Mouse (Mus musculus) myocyte (in vitro differentiated cells): Measurements from ENCODE around the gene Thada. TPM values are rescaled to one million over a fixed set of nuclear protein-coding genes. Genes with fewer than 3 reads are reported as not detected.

Source experiments
- H3K27me3 ChIP-seq: one replicate; pipeline ENCODE4 v1.6.1; 2011; ENCODE audit not compliant: control insufficient read depth, insufficient read depth, insufficient read length
- H3K36me3 ChIP-seq: one replicate; pipeline ENCODE4 v1.6.1; 2011; ENCODE audit not compliant: control insufficient read depth, insufficient read depth
- H3K4me2 ChIP-seq: one replicate; pipeline ENCODE4 v1.6.1; 2011; ENCODE audit warnings: low read depth, control low read depth
- H3K4me3 ChIP-seq: one replicate; pipeline ENCODE4 v1.5.1; 2011; ENCODE audit warnings: mild to moderate bottlenecking, control low read depth, moderate library complexity
- H3K79me2 ChIP-seq: one replicate; pipeline ENCODE4 v1.6.1; 2011; ENCODE audit not compliant: control insufficient read depth, insufficient read depth
- H3ac ChIP-seq: one replicate; pipeline ENCODE4 v1.6.1; 2011; ENCODE audit not compliant: control insufficient read depth, insufficient read length
- CEBPB ChIP-seq: IDR thresholded peaks from 2 replicates; pipeline ENCODE4 v1.6.1; 2011; ENCODE audit warnings: mild to moderate bottlenecking, moderate library complexity; ENCODE audit not compliant: poor library complexity, insufficient read depth, severe bottlenecking
- E2F4 ChIP-seq: IDR thresholded peaks from one replicate; pipeline ENCODE4 v1.6.1; 2011; ENCODE audit warnings: mild to moderate bottlenecking, control low read depth, moderate library complexity; ENCODE audit not compliant: insufficient read depth
- MAX ChIP-seq: IDR thresholded peaks from one replicate; pipeline ENCODE4 v1.6.1; 2011; ENCODE audit warnings: low read depth, mild to moderate bottlenecking, control low read depth
- MYOD1 ChIP-seq, 3 experiments: IDR thresholded peaks; one replicate each; pipeline ENCODE4 v1.6.1; 2011; ENCODE audit warnings: control low read depth in 2 of 3, low read depth in 2 of 3, mild to moderate bottlenecking in 2 of 3, moderate library complexity in 1 of 3; ENCODE audit not compliant: insufficient read length in 2 of 3, control insufficient read depth in 1 of 3
- MYOG ChIP-seq, 3 experiments: IDR thresholded peaks; one replicate each; pipeline ENCODE4 v1.6.1; 2011; ENCODE audit warnings: control low read depth in 2 of 3, low read depth in 2 of 3, mild to moderate bottlenecking in 2 of 3; ENCODE audit not compliant: insufficient read length in 2 of 3, control insufficient read depth in 1 of 3, insufficient read depth in 1 of 3
- POLR2A ChIP-seq: IDR thresholded peaks from one replicate; pipeline ENCODE4 v1.6.1; 2011; ENCODE audit warnings: low read depth, mild to moderate bottlenecking, control low read depth, moderate library complexity; ENCODE audit not compliant: insufficient read length
- POLR2AphosphoS2 ChIP-seq: IDR thresholded peaks from one replicate; pipeline ENCODE4 v1.6.1; 2011; ENCODE audit warnings: low read depth, control low read depth; ENCODE audit not compliant: insufficient read length
- REST ChIP-seq: IDR thresholded peaks from one replicate; pipeline ENCODE4 v1.6.1; 2011; ENCODE audit warnings: mild to moderate bottlenecking, control low read depth, moderate library complexity; ENCODE audit not compliant: insufficient read depth, insufficient read length
- SRF ChIP-seq: IDR thresholded peaks from one replicate; pipeline ENCODE4 v1.6.1; 2011; ENCODE audit warnings: low read depth; ENCODE audit not compliant: control insufficient read depth, insufficient read length
- TCF12 ChIP-seq: IDR thresholded peaks from one replicate; pipeline ENCODE4 v1.6.1; 2011; ENCODE audit warnings: mild to moderate bottlenecking, control low read depth; ENCODE audit not compliant: poor library complexity, insufficient read depth, severe bottlenecking
- TCF3 ChIP-seq: IDR thresholded peaks from one replicate; pipeline ENCODE4 v1.6.1; 2011; ENCODE audit warnings: low read depth, control low read depth; ENCODE audit not compliant: insufficient read length
- USF1 ChIP-seq: IDR thresholded peaks from one replicate; pipeline ENCODE4 v1.6.1; 2011; ENCODE audit warnings: low read depth, mild to moderate bottlenecking, control low read depth, moderate library complexity
- polyA plus RNA-seq: library from polyadenylated mRNA; unstranded; fragments of >200 nt; fragmentation: generic; extraction: Trizol; gene quantifications from one replicate; pipeline ENCODE4 v1.2.1, GENCODE M21; 2012; ENCODE audit warnings: missing spikeins

The Thada gene
- polyA plus RNA-seq, 1 experiment, result 5.5 TPM

GRCm38 (mm10) chr17:84152206-84152975 lies 313.6 kb downstream of the Thada start:
- H3K79me2 ChIP-seq, result no peaks in the 10 kb centered on the region
- no peaks in the 10 kb centered on the region for H3K27me3 ChIP-seq
- peak overlapping the region; percentile 3 for H3K4me2 ChIP-seq
- no peak overlapping the region for H3ac ChIP-seq
- H3K4me3 ChIP-seq, result no peak overlapping the region
- H3K36me3 ChIP-seq, result no peaks in the 10 kb centered on the region
- TF ChIP-seq MAX, result no peak
- TF ChIP-seq POLR2A, result no peak
- no peak for TF ChIP-seq E2F4
- no peak for TF ChIP-seq MYOD1 (IDR thresholded peaks at IDR 0.05; ENCODE audit: control insufficient read depth in 1 of 3, insufficient read length in 2 of 3, low read depth in 2 of 3)
- no peak for TF ChIP-seq TCF12
- no peak for TF ChIP-seq CEBPB
- no peak for TF ChIP-seq USF1
- TF ChIP-seq POLR2AphosphoS2, result no peak
- TF ChIP-seq TCF3, result no peak
- no peak for TF ChIP-seq REST

- H3K36me3 ChIP-seq, result no peaks in the 10 kb centered on the region
- no peak for TF ChIP-seq CEBPB
- TF ChIP-seq SRF, result no peak
- no peaks in the 10 kb centered on the region for H3K79me2 ChIP-seq
- H3K27me3 ChIP-seq, result no peaks in the 10 kb centered on the region
- no peak overlapping the region for H3ac ChIP-seq
- no peak overlapping the region for H3K4me2 ChIP-seq
- no peak overlapping the region for H3K4me3 ChIP-seq
Measured at GRCm38 (mm10) chr17:84151306-84151705, 314.7 kb downstream of the Thada start.

GRCm38 (mm10) chr17:84150291-84150690 lies 315.7 kb downstream of the Thada start:
- Histone ChIP-seq H3K4me2 (no peak overlapping the region), H3K36me3 (no peaks in the 10 kb centered on the region), H3K4me3 (no peak overlapping the region), H3ac (no peak overlapping the region), H3K79me2 (no peaks in the 10 kb centered on the region), H3K27me3 (no peaks in the 10 kb centered on the region)
- TF ChIP-seq E2F4, result no peak
- TF ChIP-seq CEBPB, result no peak
- no peak for TF ChIP-seq SRF
- TF ChIP-seq TCF12, result no peak
- TF ChIP-seq POLR2AphosphoS2, result no peak
- TF ChIP-seq USF1, result no peak
- TF ChIP-seq MAX, result no peak
- no peak for TF ChIP-seq REST
- no peak for TF ChIP-seq MYOG (IDR thresholded peaks at IDR 0.05; ENCODE audit: control insufficient read depth in 1 of 3, insufficient read depth in 1 of 3, insufficient read length in 2 of 3, low read depth in 2 of 3)
- no peak for TF ChIP-seq POLR2A

- Histone ChIP-seq H3K79me2 (no peaks in the 10 kb centered on the region), H3ac (no peak overlapping the region), H3K4me2 (peak overlapping the region; percentile 80), H3K36me3 (no peaks in the 10 kb centered on the region), H3K4me3 (no peak overlapping the region), H3K27me3 (no peaks in the 10 kb centered on the region)
- TF ChIP-seq TCF3 (no peak), TCF12 (no peak), POLR2AphosphoS2 (no peak), E2F4 (no peak), MYOD1 (IDR thresholded peaks at IDR 0.05; ENCODE audit: control insufficient read depth in 1 of 3, insufficient read length in 2 of 3, low read depth in 2 of 3) (no peak), USF1 (no peak), CEBPB (no peak), MAX (no peak), MYOG (IDR thresholded peaks at IDR 0.05; ENCODE audit: control insufficient read depth in 1 of 3, insufficient read depth in 1 of 3, insufficient read length in 2 of 3, low read depth in 2 of 3) (no peak), POLR2A (no peak), REST (no peak), SRF (no peak)
Measured at GRCm38 (mm10) chr17:84149566-84149965, 316.4 kb downstream of the Thada start.

GRCm38 (mm10) chr17:84148499-84149484 lies 317.2 kb downstream of the Thada start:
- Histone ChIP-seq H3K36me3 (no peaks in the 10 kb centered on the region), H3K27me3 (no peaks in the 10 kb centered on the region), H3K4me3 (no peak overlapping the region), H3ac (no peak overlapping the region), H3K79me2 (no peaks in the 10 kb centered on the region), H3K4me2 (peak overlapping the region; percentile 80)
- TF ChIP-seq MYOG (IDR thresholded peaks at IDR 0.05; ENCODE audit: control insufficient read depth in 1 of 3, insufficient read depth in 1 of 3, insufficient read length in 2 of 3, low read depth in 2 of 3) (peak in 1 of 3 experiments; percentile 21), MYOD1 (IDR thresholded peaks at IDR 0.05; ENCODE audit: control insufficient read depth in 1 of 3, insufficient read length in 2 of 3, low read depth in 2 of 3) (peak in 1 of 3 experiments; percentile 24), POLR2AphosphoS2 (no peak)
